Mouse (Mus musculus) frontal cortex, adult (tissue): ENCODE data around the gene Gtf2a1l.

Source experiments
- ATAC-seq: cut with Nextera tagmentation; 2 replicates; pipeline ENCODE4 v1.9.2; 2017; ENCODE audit warnings: mild to moderate bottlenecking, moderate library complexity, mixed read lengths; ENCODE audit not compliant: low TSS enrichment

The Gtf2a1l gene

DNA sequence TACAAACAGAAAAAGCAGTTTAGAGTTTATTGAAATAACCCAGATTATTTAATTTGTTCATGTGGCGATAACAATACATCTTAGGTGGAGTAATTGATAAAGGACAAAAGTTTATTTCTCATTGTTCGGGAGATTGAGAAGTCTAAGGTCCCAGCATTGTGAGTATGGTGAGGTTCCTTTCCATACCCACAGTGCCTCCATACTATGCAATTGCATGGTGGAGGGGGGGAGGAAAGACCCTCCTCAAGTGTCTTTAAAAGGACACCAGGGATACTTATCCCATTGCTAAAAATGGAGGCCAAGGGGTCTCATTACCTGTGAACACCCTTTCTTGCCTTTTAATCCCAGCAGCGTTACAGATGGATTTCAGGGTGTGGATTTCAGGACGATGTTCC, 15.1 kb upstream of the Gtf2a1l start:
- no peak for ATAC-seq

DNA sequence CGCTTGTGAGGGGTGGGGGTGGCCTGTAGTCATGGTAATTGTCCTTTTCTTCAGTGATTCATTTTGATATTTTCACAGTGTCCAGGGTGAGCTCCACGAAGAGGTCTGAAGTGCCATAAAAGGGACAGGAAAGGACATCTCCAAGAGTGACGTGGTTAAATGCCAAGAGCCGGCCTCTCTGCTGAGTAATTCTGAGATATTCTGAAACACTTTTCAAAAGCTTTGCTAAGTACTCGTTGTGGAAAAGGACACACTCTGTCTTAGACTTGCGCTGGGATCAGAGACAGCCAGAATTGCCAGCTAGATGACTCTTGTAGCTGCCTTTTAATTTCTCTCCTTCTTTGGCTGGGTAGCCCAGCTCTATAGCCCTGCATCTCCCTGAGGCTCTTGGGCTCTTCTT, 9.9 kb upstream of the Gtf2a1l start:
- ATAC-seq = peak; percentile 44; the same call in 1 of the 2 replicates

DNA sequence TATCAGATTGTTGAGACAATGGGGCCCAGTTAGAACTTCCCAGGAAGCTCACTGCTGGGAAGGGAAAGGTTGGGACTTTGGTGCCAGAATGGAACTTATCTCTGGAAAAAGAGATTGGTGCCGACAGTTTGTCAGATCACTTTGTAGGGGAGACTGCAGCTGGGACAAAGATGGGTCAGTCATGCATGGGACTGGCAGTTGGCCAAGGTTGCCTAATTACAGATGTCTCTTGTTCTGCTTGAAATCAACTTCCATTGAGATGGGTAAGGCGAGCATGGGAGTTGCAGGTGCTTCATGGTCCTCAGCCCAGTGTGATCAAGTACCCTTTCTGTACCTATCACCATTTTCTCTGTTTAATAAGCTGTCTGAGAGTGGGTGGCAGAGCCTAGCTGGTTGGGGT, 2.4 kb upstream of the Gtf2a1l start:
- no peak for ATAC-seq

DNA sequence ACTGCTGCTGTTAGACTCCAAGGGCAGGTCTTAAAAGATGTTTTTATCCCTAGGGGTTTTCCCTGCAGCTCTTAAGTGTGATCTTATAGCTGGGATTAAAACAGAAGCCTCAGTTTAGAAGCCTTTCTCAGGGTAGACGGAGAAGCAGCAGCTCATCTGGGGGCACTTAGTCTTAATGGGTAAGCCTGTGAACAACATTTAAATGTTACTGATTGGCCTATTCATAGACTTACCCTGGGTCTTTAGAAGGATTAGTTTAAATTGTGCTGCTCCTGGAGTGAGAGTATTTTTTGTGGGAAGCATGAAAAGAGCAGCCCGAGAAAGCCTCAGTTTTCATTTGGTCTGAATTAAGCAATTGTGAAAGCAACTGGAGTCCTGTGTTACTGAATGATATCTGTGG, 1.5 kb downstream of the Gtf2a1l start:
- ATAC-seq = no peak

DNA sequence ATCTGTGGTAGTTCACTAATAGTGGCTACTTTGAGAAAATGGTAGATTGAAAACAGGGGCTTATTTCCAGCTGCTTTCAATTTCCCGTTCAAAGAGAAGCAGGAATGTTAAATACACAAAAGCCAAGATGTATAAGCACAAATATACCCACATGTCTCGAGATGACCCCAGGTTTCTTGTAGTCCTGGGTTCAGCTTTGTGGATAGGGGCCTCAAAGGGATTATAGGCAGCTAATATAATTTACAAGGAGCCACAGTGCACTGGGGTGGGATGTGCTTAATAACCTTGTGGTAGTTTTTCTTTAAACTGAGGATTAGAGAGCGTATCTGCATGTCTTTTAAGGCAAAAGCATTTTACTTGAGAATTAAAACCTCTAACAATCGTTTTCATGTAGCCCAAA, 2.3 kb downstream of the Gtf2a1l start:
- ATAC-seq = no peak

DNA sequence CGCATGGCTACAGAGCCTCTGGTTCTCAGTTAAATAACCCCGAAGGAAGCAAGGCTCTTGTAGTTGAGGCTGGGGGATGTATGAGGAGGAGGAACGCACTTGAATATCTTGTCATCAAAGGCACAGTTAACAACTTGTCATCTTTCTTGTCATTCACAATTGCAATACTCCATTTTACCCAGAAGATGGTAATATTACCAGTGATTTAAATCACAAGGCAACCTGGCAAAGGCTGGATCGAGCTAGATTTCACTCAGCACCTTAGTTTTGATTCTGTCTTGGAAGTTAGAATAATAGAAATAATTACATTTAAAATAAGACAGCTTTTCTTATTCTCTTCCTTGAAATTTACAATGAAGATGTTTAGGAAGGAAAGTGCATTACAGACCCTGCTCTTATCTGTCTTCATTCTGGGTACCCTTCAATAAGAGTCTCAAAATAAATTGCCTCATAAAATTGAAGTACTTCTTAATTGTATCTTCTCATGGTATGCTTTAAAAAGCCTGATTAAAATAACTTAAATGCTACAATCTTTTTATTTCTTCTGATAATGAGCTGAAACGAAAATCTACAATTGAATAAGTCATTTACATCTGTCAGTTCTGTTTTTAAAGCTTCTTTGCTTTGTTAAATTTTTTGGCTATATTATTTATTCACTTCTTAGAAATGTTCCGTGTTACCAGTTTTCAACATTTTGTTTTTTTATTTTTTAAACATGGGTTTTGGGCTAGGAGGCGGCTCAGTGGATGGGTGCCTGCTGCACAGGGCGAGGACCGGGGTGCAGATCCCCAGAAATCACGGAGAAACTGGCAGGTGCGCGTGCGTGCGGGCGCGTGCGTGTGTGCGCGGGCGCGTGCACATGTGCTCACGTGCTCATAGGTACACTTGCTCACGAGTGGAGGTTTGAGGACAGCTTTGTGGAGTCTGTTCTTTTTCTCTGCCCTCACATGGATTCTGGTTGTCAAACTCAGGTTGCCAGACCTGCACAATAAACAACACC, 7.2 kb downstream of the Gtf2a1l start:
- ATAC-seq = no peak; the same call in 1 of the 2 replicates

DNA sequence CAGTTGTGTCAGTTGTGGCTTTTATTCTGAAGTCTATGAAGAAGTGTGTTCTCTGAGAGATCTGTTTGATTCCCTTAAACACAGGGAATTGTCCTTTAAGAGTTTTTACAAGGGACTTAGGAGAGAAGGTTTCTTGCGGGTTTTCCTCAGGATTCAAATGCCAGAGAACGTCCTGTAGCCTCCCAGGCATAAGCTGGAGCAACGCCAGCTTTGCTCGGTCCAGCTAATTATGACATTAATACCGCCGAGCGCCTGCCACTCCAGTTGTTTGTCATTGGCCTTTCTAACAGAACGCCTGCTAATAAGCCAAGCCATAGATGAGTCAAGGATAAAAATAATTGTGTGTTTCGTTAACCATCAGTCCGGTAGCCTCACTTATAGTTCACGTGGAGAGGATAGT, 19.8 kb downstream of the Gtf2a1l start:
- no peak for ATAC-seq

DNA sequence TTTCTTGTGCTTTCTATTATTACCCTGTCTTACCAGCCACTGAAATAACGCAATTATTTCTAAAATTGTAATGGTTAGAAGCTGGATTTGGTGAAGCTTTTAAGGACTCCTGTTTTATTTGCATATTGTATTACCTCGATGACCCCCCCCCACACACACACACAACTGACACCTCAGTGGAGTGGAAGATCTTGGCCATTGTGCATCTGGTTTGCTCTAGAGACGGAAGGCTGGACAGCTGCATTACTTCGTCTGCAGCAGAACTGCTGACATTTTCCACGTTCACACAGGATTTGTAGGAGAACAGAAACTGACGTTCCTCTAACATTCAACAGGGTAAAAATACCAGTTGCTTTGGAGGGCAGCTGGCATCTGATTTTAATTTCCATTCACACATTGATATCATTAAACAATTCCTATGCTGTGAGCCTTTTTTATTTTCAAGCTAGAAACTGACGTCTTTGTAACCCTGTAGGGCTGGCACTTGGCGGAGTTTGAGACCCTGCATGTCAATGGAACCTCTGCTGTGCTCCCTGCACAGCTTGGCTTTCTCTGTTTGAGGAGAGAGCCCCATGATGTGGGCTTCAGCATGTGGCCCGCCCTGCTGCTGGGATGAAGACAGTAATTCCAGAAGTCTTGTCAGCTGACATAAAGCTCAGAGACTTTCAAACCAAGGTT, 28.3 kb downstream of the Gtf2a1l start:
- ATAC-seq = no peak

DNA sequence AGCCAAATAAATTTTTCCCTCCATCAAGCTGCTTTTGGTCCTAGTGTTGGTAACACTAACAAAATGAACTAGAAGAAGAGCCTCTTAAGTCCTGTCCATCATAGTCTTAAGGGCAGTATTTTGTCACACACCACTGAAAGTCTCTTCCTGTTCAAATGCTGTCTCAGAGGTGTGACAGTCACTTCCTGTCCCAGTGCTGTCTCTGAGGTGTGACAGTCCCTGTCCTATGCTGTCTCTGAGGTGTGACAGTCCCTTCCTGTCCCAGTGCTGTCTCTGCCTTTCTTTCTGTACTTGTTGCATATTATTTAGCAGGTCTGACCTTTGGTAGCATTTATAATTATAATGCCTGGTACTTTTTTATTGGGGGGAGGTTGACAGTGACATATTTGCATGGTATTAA, 32.4 kb downstream of the Gtf2a1l start:
- ATAC-seq = no peak

DNA sequence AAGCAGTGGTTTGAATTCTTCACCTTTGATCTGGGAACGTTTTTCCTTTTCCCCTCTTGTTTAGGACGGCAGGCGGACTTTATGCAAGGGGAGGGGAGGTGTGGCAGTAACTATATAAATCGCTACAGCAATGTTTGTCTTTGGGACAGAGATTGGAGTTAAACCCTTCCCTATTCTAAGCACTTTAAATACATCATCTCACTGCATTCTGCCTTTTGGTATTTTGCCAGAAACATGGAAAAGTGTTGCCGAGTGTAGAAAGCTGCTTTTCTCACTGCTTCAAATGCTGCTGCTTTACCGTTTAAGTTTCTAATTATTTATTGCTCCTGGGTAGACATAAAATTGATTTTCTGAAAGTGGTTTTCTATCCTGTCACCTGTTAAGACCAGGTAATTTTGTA, 33.9 kb downstream of the Gtf2a1l start:
- ATAC-seq = no peak

DNA sequence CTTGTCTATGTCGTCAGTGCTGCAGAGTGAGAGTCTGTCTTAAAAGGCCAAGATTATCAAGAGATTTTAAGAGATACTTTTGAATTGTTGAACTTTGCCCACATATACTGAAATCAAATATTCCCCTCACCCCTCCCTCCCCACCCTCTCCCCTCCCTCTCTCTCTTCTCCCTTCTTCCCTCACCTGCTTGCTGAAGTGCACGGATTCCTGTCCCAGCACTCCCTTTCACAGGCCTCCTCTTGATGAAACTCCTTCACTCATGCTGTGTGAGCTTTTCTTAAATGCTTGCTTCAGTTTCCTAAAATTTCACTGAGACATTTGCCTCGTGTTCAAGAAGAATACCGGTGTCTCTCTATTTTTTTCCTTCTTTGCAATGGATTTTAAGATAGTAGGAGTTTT, 34.7 kb downstream of the Gtf2a1l start:
- no peak for ATAC-seq

DNA sequence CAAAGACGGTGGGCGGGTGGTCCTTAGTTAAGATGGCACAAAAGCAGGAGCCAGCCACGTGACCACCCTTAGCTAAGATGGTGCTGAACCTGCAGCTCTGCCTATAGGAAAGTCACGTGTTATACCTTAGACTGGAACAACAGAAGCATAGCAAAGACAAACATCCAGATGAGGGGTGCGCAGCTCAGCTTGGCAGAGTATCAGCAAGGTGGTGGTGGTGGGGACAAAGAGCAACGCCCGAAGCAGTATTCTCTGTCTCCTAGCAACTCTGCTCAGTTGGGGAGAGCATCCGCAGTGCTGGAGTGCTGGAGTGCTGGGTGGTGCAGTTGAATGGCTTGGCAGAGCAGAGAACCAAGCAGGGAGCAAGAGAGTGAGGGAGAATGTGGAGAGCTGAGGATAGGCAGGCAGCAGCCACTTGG, 37.8 kb downstream of the Gtf2a1l start:
- no peak for ATAC-seq

DNA sequence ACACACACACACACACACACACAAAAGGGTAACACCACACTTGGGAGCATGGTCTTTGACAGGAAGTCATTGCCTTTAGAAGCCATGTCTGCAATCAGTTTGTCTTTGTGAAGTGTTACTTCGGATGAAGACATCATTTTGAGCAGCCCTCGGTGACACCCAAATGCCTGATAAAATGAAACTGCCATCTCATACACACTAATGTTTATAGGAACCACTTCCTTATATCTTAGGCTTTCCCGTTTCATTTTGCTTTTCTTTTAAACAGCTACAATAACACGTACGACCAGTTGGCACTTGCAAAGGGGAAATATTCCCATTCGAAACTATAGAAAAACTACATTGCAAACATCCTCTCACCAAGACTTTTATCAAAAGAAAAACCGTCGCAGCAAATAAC, 81.2 kb downstream of the Gtf2a1l start:
- no peak for ATAC-seq

DNA sequence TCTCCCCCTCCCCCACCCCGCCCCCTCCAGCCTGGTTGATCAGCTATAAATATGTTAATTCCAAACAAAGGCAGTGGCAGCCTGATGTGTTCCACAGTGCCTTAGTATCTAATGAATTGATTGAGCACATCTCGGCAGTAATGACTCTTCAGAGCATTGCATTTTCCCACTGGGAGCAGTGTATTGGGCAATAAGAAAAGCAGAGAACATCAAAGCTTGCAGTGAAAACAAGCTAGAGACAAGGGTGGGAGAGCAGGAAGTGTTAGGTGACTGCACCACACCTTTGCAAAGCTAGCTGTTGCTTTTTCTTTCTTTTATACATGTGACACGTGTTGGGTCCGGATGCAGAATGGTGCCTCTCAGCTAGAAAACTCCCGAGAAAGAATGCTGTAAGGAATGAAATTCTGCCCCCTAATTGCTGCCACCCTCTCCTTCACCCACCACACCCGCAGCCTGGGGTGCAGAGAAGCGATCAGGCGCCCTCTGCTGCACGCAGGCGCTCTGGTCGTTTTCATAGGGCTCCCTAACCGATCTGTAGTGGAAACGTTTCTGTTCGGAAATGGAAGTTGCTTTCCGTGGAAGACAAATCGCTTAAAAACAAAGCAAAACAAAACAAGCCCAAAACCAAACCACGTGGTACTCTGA, 84.5 kb downstream of the Gtf2a1l start:
- ATAC-seq = peak; percentile 88

DNA sequence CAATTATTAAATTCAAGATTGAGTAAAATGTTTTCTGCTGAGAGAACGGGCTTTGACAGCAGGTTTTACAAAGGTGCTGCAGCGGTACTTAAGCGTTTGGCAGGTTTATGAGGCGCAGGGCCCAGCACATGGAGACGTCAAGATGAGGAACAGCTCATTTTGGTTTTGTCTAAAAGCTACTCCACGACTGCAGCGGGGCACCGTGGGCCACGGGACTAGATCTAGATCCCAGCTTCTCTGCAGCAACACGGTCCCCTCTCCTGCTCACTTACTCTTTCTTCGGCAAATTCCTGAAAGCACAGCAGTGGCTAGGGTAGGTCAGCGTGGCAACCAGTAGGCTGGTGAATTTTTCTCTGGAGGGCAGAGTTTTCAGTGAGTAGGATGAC, 85.0 kb downstream of the Gtf2a1l start:
- no peak; the same call in 1 of the 2 replicates for ATAC-seq

DNA sequence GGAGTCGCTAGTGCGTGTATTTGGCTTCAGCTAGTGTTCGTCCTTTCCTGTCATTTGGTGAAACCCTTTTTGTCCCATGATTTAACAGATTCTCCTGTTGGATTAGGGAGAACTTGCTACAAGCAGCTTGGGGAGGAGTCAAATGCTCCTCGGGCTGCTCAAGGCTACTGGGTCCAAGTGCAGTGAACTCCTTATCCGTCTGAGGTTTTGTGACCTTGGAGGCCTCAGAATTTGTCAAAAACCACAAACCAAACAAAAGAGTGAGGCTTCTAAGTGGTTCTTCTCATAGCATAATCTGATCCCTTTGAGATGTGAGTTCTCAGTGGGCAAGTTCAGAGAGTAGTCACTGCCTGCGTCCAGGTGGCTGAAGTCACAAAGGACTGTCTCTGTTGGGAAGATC, 87.3 kb downstream of the Gtf2a1l start:
- ATAC-seq = no peak

DNA sequence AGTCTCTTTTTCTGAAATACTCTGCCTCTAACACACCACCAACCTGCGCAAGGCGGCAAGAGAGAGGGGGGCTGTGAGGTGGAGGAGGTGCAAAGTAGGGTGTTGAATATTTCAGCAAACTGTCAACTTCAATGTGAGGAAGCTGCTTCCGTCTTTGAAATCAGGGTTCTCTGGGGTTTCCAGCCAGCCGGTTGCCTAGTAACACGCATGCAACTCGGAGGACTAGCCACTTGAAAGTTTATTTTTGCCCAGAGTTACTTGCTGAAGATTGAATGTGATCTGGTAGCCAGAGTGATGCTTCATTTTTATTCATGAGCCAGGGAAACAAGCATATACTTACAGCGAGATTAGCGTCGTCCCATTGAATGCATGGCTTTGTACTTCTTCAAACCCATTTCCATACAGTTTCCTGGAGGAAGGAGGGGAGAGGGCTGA, 89.6 kb downstream of the Gtf2a1l start:
- peak; percentile 85 for ATAC-seq

DNA sequence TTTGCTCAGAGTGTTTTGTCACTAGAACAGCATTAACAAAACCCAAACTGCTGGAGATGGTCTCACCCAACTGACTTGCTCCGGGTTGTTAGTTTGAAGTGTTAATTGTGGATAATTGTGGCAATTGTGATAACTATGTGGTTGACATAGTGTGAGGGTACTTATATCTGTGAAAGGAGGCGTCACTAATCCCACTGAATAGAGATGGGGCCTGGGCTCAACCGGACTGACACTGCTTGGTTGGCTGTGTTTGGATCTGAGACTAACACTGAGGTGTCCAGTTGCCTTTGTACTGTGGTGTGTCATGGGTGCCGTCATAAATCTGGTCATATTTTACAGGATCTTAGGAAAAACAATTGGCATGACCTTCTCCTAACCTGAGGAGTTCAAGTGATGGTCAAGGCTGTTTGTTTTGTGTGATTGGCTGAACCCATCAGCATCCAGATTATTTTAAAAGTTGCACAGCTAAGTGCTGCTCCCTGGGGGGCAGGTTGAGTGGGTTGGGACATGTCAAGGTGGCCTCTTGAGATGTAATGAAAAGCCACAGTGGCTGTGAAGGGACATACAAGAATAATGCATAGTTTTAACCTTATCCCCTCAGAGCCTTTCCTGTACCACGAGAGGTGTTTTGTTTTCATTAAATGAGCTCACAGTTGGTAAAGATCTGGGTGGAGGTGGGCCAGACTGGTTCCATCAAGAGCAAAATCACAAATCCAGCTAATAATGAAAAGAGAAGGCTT, 95.1 kb downstream of the Gtf2a1l start:
- no peak for ATAC-seq

DNA sequence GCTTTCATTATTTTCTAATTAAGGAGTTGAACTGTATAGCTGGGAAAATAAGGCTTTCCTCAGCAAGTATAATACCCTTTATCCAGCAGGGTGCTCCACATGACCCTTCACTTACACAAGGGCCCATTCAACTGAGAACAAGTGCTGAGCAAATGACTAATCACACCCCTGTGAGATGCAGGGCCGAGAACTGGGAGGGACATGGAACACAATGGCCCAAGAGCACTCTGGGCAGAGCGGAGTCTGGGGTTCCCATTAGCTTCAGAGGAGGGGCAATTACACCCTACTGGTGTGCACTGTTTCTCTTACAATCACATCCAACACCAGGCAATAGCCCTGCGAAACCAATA, 95.7 kb downstream of the Gtf2a1l start:
- peak; percentile 78 for ATAC-seq
